Mouse (Mus musculus) bone marrow macrophage, adult 2 months (primary cell): Measurements from ENCODE around the gene Dnm1. TPM values are rescaled to one million over a fixed set of nuclear protein-coding genes. Genes with fewer than 3 reads are reported as not detected.
A peak's percentile ranks its signal among the peaks of the same experiment; 100 is the strongest.
"Not testable (repeated sequence)": the region's sequence is repeated elsewhere in the genome, so short reads cannot be mapped to it uniquely, and the experiment has no call there.

Experiments used
- H3K27ac ChIP-seq: 2 replicates; pipeline ENCODE4 v1.5.1; 2012; ENCODE audit warnings: low read depth, low read length; ENCODE audit not compliant: insufficient read depth
- H3K4me1 ChIP-seq: 2 replicates; pipeline ENCODE4 v1.6.1; 2012; ENCODE audit warnings: low read length; ENCODE audit not compliant: control insufficient read depth, insufficient read depth
- H3K4me3 ChIP-seq: 2 replicates; pipeline ENCODE4 v1.5.1; 2012; ENCODE audit warnings: mild to moderate bottlenecking, low read length, moderate library complexity; ENCODE audit not compliant: insufficient read depth
- CTCF ChIP-seq: IDR thresholded peaks from 2 replicates; pipeline ENCODE4 v1.5.1; 2012; ENCODE audit warnings: low read depth, mild to moderate bottlenecking, low read length, moderate library complexity
- POLR2A ChIP-seq: IDR thresholded peaks from 2 replicates; pipeline ENCODE4 v1.6.1; 2012; ENCODE audit warnings: mild to moderate bottlenecking, low read depth, low read length, borderline replicate concordance
- polyA plus RNA-seq: library from polyadenylated mRNA; stranded (reverse); fragments of >200 nt; gene quantifications from 2 replicates; pipeline ENCODE4 v1.2.4, GENCODE M21; 2012; ENCODE audit not compliant: missing spikeins, insufficient read depth, insufficient read length

Gene Dnm1
- polyA plus RNA-seq, 1 experiment: 0.66 TPM

DNA sequence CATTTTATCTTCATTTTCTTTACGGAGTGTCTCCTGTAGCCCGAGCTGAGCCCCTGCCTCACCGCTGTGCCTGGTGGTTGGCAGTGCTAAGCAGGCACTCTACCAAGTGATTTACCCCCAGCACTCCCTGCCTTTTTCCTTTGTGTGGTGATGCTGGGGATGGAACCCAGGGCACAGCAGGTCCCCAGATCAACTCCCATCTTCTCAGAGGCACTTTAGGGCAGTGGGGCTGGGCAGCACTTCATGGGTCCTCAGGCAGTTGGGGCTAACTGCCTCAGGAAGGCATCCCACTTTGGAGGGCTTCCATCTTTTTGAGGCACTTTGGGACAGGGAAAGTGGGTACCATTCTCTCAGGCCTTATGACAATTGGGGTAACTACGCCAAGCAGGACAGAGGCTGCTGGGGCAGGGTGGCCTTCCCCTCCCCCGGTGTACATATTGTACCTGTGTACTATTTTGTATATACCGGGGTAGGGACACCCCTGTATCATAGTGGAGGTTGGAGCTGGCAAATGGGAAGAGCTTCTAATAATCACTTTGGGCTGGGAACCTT lies 45.8 kb downstream of the Dnm1 start:
- Histone ChIP-seq H3K4me1 (peaks cover 25% of the 10 kb centered on the region), H3K4me3 (no peak overlapping the region), H3K27ac (no peak overlapping the region)
- no peak for TF ChIP-seq CTCF
- TF ChIP-seq POLR2A: no peak

DNA sequence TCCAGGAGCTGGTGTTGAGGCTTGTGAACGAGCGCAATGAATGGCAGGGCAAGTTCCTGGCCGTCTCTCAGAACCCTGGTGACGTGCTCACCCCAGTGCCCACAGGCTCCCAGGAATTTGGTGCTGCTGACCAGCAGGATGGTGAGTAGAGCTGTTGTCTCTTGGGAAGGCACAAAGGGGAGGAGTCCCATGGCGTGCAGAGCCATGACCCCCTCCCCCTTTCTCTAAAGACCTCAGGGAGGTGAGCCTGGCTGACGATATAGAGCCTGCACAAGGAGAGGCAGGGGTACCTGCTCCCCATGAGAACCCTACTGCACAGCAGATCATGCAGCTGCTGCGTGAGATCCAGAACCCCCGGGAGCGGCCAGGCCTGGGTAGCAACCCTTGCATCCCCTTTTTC lies 47.0 kb downstream of the Dnm1 start:
- Histone ChIP-seq H3K27ac (no peak overlapping the region), H3K4me3 (no peak overlapping the region), H3K4me1 (peaks cover 18% of the 10 kb centered on the region)
- TF ChIP-seq POLR2A (no peak), CTCF (no peak)

DNA sequence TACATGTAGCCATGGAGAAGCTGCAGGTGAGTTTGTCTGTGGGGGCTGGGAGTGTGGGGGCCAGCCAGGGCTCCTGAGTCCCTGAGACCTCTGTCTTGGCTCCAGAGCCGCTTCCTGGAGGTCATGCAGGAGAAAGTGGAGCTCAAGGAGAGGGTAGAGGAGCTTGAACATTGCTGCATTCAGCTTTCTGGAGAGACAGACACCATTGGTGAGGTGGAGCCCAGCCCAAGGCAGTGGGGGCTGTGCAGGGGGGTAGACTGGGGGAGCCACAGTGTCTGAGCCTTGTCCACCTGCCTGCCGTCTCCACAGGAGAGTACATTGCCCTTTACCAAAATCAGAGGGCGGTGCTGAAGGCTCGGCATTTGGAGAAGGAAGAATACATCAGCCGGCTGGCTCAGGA lies 47.5 kb downstream of the Dnm1 start:
- Histone ChIP-seq H3K4me1 (peaks cover 13% of the 10 kb centered on the region), H3K27ac (no peak overlapping the region), H3K4me3 (no peak overlapping the region)
- no peak for TF ChIP-seq CTCF
- TF ChIP-seq POLR2A: no peak

DNA sequence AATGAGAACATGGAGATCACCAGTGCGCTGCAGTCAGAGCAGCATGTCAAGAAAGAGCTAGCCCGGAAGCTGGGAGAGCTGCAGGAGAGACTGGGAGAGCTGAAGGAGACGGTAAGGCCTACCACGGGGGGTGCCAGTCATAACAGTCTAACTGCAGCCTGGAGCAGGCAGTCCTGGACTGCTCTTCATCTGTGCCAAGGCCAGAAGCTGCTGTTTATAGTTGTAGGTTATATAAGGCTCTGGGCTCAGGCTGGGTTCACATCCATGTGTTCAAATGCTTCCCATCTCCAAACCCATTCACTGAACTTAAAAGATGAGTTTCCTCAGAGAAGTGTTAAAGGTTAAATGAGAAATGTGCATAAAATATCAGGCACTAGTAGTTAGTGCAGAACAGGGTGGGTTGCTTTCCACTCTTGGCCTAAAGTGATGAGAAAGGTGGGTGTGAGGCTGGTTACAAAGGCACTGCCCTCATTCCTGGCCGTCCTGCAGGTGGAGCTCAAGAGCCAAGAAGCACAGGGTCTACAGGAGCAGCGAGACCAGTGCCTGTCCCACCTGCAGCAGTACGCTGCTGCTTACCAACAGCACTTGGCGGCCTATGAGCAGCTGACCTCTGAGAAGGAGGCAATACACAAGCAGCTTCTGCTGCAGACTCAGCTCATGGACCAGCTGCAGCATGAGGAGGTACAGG lies 48.8 kb downstream of the Dnm1 start:
- no peak overlapping the region for H3K27ac ChIP-seq
- H3K4me3 ChIP-seq: no peak overlapping the region
- no peak for TF ChIP-seq POLR2A
- 0 out of 2 replicates have a peak, but pooled peaks have one; percentile 15 for TF ChIP-seq CTCF
- no peaks in the 10 kb centered on the region for H3K4me1 ChIP-seq

DNA sequence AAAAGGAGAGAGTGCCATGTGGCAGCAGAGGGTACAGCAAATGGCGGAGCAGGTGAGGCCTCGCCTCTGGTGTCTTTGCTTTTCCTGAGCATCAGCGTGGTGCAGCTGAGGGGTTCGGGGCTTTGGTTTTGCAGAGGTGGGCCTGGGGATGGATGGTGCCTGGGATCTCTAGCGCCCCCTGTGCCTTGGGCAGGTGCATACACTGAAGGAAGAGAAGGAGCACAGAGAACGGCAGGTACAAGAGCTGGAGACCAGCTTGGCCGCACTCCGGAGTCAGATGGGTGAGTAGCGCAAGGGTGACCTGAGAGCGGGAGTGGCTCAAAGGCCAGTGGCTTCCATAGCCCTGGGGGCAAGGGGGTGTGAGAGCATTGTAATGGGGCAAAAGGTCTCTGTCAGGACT lies 50.2 kb downstream of the Dnm1 start:
- no peaks in the 10 kb centered on the region for H3K4me1 ChIP-seq
- H3K27ac ChIP-seq: no peak overlapping the region
- peak; percentile 22; the same call in 1 of the 2 replicates for TF ChIP-seq CTCF
- TF ChIP-seq POLR2A: no peak
- no peak overlapping the region for H3K4me3 ChIP-seq

DNA sequence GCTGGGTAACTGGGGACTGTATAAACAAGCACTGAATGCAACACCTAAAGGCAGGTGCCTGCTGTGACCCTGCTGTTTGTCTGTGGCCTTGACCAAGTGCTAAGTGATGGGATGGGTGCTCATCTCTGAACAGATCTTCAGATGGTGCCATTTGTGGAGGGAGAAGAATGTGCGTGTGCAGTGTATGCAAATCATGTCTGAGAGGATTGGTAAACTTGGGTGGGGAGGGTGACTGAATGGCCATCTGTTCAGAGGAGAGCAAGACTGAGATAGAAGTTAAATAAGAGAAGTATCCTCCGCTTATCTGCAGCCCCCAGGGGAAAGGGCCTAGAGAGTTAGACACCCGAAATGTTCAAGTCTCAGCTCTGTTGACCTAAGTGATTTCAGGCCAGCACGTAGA lies 53.7 kb downstream of the Dnm1 start:
- Histone ChIP-seq H3K4me3 (no peak overlapping the region), H3K4me1 (no peaks in the 10 kb centered on the region), H3K27ac (no peak overlapping the region)
- TF ChIP-seq POLR2A: no peak
- no peak for TF ChIP-seq CTCF

DNA sequence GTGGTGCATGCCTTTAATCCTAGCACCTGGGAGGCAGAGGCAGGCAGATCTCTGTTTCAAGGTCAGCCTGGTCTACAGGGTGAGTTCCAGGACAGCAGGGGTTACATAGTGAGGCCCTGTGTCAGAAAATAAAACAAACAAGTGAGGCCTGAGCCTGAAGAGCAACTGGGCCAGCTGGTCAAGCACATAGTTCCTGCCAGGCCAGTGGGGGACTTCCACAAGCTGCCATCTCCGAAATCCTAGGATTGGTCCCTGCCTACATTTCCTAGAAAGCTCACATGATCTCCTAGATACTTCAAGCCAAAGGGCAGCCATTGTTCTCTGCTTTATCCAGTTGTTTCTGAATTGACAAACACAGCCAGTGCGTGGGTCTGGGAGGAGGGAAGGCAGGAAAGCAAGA lies 57.3 kb downstream of the Dnm1 start:
- H3K27ac ChIP-seq, H3K4me3 ChIP-seq, H3K4me1 ChIP-seq: not testable (repeated sequence)

DNA sequence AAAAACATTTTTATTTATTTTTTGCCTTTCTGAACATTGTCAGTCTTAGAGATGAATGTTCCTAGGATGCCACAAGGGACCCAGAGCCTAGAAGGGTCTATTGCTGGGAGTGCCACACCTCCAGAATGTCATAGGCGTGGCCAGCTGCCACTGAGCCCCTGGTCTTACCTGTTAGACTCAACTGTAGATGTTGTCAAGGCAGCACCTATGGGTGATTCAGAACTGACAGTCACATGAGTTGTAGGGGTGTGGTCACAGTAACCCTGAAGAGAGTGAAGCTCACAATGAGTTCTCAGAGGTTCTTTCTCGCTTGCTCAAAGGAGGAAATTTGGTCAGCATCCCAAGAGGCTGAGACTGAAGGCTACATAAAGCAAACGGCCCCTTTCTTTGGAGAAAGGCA lies 57.9 kb downstream of the Dnm1 start:
- no peak overlapping the region for H3K27ac ChIP-seq
- TF ChIP-seq POLR2A (no peak), CTCF (no peak)
- no peaks in the 10 kb centered on the region for H3K4me1 ChIP-seq
- H3K4me3 ChIP-seq: no peak overlapping the region

DNA sequence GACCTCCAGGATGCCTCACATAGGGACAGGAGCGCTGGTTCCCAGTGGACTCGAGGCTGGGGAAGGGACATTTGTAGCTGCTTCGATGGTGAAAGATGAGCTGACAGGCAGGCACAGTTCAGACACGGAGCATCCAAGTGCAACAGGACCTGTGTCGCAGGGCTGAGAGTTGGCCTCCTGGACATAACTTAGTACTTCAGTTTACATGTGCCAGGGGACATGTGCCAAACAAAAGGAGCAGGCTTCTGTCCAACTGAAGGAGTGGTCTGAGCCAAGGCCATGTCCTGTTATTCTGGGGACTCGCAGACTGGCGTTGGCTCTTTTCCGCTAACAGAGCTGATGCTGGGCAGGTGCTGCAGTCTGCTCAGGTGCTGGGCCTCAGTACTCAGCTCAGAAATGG lies 58.8 kb downstream of the Dnm1 start:
- TF ChIP-seq CTCF (no peak), POLR2A (no peak)

DNA sequence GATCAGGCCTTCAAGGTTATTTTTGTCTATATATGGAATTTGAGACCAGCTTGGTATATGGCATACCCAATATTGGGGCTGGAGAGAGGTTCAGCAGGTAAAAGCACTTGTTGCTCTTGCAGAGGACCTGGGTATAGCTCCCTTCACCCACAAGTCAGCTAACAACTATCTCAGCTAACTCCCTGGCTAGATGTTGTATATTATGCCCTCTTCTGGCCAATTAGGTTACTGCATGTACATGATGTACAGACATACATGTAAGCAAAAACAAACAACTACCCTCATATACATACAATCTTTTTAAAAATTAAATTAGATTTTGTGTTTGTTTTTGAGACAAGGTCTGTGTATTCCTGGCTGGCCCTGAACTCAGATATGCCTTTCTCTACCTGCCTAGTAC lies 63.6 kb downstream of the Dnm1 start:
- Histone ChIP-seq H3K4me3 (peak overlapping the region; percentile 93), H3K27ac (no peak overlapping the region), H3K4me1 (peaks cover 10% of the 10 kb centered on the region)
- TF ChIP-seq POLR2A (no peak), CTCF (no peak)

More for the DNA sequence above, 58.8 kb downstream of the Dnm1 start:
- H3K4me1 ChIP-seq: no peaks in the 10 kb centered on the region
- no peak overlapping the region for H3K27ac ChIP-seq
- H3K4me3 ChIP-seq: no peak overlapping the region

DNA sequence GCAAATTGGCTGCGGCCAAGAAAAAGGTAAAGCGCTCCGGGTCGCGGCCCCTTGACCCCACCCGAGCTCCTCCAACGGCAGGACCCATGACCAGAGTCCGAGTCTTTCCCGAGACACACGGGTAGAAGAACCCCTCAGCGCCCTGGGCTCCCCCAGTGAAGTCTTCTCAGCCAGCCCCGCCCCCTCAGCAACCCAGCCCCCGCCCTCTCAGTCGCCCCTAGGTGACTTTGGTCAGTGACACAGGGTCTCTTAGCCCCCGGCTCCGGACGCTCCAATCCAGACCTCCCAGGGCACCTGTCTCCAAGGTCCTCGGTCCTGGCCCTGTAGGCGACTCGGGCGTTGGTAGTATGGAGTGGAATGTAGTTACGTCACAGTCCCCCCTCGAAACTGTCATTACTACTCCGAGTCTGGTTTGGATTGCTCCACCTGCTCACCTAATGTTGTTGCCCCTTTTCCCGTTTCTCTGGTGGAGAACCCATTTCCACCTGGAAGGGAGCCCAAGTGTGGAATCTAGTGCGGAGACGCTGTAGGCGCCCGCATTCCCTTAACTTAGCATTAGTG lies 64.7 kb downstream of the Dnm1 start:
- Histone ChIP-seq H3K4me3 (peak overlapping the region; percentile 93), H3K4me1 (peaks cover 10% of the 10 kb centered on the region), H3K27ac (peak overlapping the region; percentile 41)
- TF ChIP-seq CTCF: no peak
